Mouse (Mus musculus) myocyte (in vitro differentiated cells): ENCODE measurements at regions not wholly inside any gene's neighbourhood (a gene's known extent, or its start where the extent isn't known, plus 50 kb on each side); places are given as distances from the start of the nearest gene placed in this dataset.

ENCODE experiments used
- E2F4 ChIP-seq: IDR thresholded peaks from one replicate; pipeline ENCODE4 v1.6.1; 2011; ENCODE audit warnings: mild to moderate bottlenecking, control low read depth, moderate library complexity; ENCODE audit not compliant: insufficient read depth
- MAX ChIP-seq: IDR thresholded peaks from one replicate; pipeline ENCODE4 v1.6.1; 2011; ENCODE audit warnings: low read depth, mild to moderate bottlenecking, control low read depth
- MYOG ChIP-seq, 3 experiments: IDR thresholded peaks; one replicate each; pipeline ENCODE4 v1.6.1; 2011; ENCODE audit warnings: control low read depth in 2 of 3, low read depth in 2 of 3, mild to moderate bottlenecking in 2 of 3; ENCODE audit not compliant: insufficient read length in 2 of 3, control insufficient read depth in 1 of 3, insufficient read depth in 1 of 3
- POLR2A ChIP-seq: IDR thresholded peaks from one replicate; pipeline ENCODE4 v1.6.1; 2011; ENCODE audit warnings: low read depth, mild to moderate bottlenecking, control low read depth, moderate library complexity; ENCODE audit not compliant: insufficient read length
- POLR2AphosphoS2 ChIP-seq: IDR thresholded peaks from one replicate; pipeline ENCODE4 v1.6.1; 2011; ENCODE audit warnings: low read depth, control low read depth; ENCODE audit not compliant: insufficient read length
- REST ChIP-seq: IDR thresholded peaks from one replicate; pipeline ENCODE4 v1.6.1; 2011; ENCODE audit warnings: mild to moderate bottlenecking, control low read depth, moderate library complexity; ENCODE audit not compliant: insufficient read depth, insufficient read length
- SRF ChIP-seq: IDR thresholded peaks from one replicate; pipeline ENCODE4 v1.6.1; 2011; ENCODE audit warnings: low read depth; ENCODE audit not compliant: control insufficient read depth, insufficient read length
- TCF3 ChIP-seq: IDR thresholded peaks from one replicate; pipeline ENCODE4 v1.6.1; 2011; ENCODE audit warnings: low read depth, control low read depth; ENCODE audit not compliant: insufficient read length
- USF1 ChIP-seq: IDR thresholded peaks from one replicate; pipeline ENCODE4 v1.6.1; 2011; ENCODE audit warnings: low read depth, mild to moderate bottlenecking, control low read depth, moderate library complexity

DNA sequence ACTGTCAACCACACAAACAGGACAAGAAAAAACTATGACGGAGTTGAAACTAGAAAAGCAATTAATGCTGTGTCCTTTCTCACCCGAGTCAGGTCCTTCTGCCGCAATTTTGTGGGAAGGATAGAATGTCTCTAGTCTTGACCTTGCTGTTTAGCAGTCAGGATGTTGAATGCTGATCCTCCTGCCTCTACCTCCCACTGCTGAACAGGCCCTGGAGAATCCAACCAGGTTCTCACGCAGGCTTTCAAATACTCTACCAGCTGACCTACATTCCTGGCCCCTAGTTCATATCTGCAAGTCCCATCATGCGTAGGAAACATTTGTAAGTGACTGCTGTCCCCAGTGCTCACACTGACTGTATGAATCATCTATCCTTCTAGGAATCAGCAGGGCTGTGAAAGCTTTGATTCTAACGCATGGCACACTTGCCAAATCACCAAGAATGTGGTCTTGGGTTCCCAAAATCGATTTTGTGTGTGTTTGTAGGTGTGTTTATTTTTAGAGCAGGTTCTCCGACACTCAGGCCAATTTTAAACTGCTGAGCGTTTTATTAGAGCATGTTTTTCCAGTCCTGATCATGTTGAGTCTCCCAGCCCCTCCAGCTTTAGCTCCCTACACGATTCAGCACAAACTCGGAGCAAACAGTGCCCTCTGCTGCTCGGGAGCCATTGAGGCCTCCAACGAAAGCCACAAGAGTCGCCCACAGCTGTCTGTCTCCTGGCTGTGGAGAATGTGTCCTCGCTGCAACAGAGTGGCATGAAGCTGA, 545.4 kb downstream of the Zfp704 start:
- TF ChIP-seq POLR2A (no peak), MAX (no peak), E2F4 (no peak), TCF3 (no peak), MYOG (IDR thresholded peaks at IDR 0.05; ENCODE audit: control insufficient read depth in 1 of 3, insufficient read depth in 1 of 3, insufficient read length in 2 of 3, low read depth in 2 of 3) (peak in 1 of 3 experiments; percentile 26), USF1 (no peak), POLR2AphosphoS2 (no peak), REST (no peak), SRF (no peak)
